In the genomic region with DNA sequence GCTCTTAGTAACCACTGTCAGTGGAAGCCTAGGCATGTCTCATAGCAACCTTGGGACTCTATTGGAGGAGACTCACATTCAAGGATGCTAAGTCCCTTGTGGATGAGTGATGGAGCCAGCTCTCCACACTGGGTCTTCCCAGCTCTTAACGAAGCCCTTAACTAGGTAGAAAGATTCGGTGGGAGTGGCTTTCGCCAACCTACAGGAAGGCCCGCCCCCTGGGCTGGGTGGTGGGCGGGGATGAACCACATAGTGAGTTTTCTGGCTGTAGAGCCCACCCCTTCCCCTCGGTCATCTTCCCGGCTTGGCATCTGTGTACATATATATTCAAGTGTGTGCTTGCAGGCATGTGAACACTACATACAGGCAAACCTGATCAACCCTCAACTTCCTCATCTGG, we compare ENCODE assay signal across 12 mouse cellular contexts.
DNase-seq lines count a peak whose midpoint lies in the region; ATAC-seq lines count a peak whose summit lies in the region.
"Had no signal": no experiment of that assay in that cellular context is flagged by ENCODE, and none has a peak within 500 bp of the region (broad histone marks: within the 10 kb centered on the region; RNA-seq: fewer than 3 reads in every experiment).

No protein-coding gene starts in this region.

- H3K27me3 ChIP-seq in heart, embryonic 15.5 days: 0 out of 2 replicates have a peak, but pooled peaks cover 4% of the 10 kb centered on the region
- H3K27me3 ChIP-seq in neural tube, embryonic 11.5 days (ENCODE audit: control insufficient read depth, insufficient read depth, low read length): no peaks in the 10 kb centered on the region
- no peaks in the 10 kb centered on the region; the same call in 1 of the 2 replicates for H3K27me3 ChIP-seq in embryonic facial prominence, embryonic 13.5 days
- H3K27me3 ChIP-seq in neural tube, embryonic 13.5 days: peaks cover 6% of the 10 kb centered on the region

- H3K4me1 ChIP-seq in heart, embryonic 15.5 days (replicated peaks): 0 out of 2 replicates have a peak, but pooled peaks cover 2% of the 10 kb centered on the region
- H3K4me1 ChIP-seq in neural tube, embryonic 11.5 days (ENCODE audit: control insufficient read depth, insufficient read depth, low read length): no peaks in the 10 kb centered on the region
- H3K4me1 ChIP-seq in embryonic facial prominence, embryonic 13.5 days: peaks cover 4% of the 10 kb centered on the region
- H3K4me1 ChIP-seq in neural tube, embryonic 13.5 days (replicated peaks): no peaks in the 10 kb centered on the region

- DNase-seq in heart, adult 8-10 months (ENCODE audit: low spot score): no peak
- no peak for DNase-seq in neural tube, embryonic 11.5 days (ENCODE audit: low spot score)
- no peak for DNase-seq in neural tube, embryonic 10.5 days (ENCODE audit: extremely low spot score, low spot score)
- DNase-seq in embryo, embryonic 9.5 days (ENCODE audit: extremely low spot score): no peak
- DNase-seq: cerebellum, postnatal 14 days; gastrocnemius, postnatal 10 days; spleen, adult 18-20 months; thymus, postnatal 14 days had no signal

- no peak overlapping the region for H3K27ac ChIP-seq in heart, embryonic 15.5 days
- H3K27ac ChIP-seq in neural tube, embryonic 11.5 days (ENCODE audit: low read depth, low read length): no peak overlapping the region
- no peak overlapping the region for H3K27ac ChIP-seq in embryonic facial prominence, embryonic 13.5 days
- no peak overlapping the region for H3K27ac ChIP-seq in neural tube, embryonic 13.5 days (replicated peaks)

- WGBS in heart, embryonic 15.5 days: 51% methylated on average over 7 of the region's 7 CpGs
- WGBS in neural tube, embryonic 11.5 days: 57% methylated on average over 7 of the region's 7 CpGs
- 63% methylated on average over 7 of the region's 7 CpGs for WGBS in embryonic facial prominence, embryonic 13.5 days
- 68% methylated on average over 7 of the region's 7 CpGs for WGBS in neural tube, embryonic 13.5 days

- no peak for ATAC-seq in heart, embryonic 15.5 days (replicated peaks; ENCODE audit: insufficient number of reproducible peaks, insufficient read depth, low FRiP score, low read depth)
- ATAC-seq in neural tube, embryonic 11.5 days (ENCODE audit: insufficient read depth, low FRiP score, low TSS enrichment): no peak
- no peak for ATAC-seq in embryonic facial prominence, embryonic 13.5 days (ENCODE audit: insufficient number of reproducible peaks, insufficient read depth, low FRiP score, low TSS enrichment, low read depth)
- no peak for ATAC-seq in neural tube, embryonic 13.5 days (ENCODE audit: low read depth)
- ATAC-seq: activated CD4-positive, CD25-positive, alpha-beta regulatory T cell, adult 4 months had no signal

- no peaks in the 10 kb centered on the region for H3K9me3 ChIP-seq in heart, embryonic 15.5 days (replicated peaks)
- H3K9me3 ChIP-seq in neural tube, embryonic 11.5 days (ENCODE audit: control insufficient read depth, low read length): no peaks in the 10 kb centered on the region
- no peaks in the 10 kb centered on the region for H3K9me3 ChIP-seq in embryonic facial prominence, embryonic 13.5 days
- no peaks in the 10 kb centered on the region for H3K9me3 ChIP-seq in neural tube, embryonic 13.5 days

- H3K9ac ChIP-seq in heart, embryonic 15.5 days: no peak overlapping the region
- no peak overlapping the region for H3K9ac ChIP-seq in neural tube, embryonic 11.5 days (ENCODE audit: low read length)
- H3K9ac ChIP-seq in embryonic facial prominence, embryonic 13.5 days: no peak overlapping the region
- no peak overlapping the region for H3K9ac ChIP-seq in neural tube, embryonic 13.5 days

- no peak overlapping the region for H3K4me3 ChIP-seq in heart, embryonic 15.5 days
- no peak overlapping the region; the same call in 1 of the 2 replicates for H3K4me3 ChIP-seq in neural tube, embryonic 11.5 days (ENCODE audit: low read depth, low read length)
- peak overlapping the region; percentile 38 for H3K4me3 ChIP-seq in embryonic facial prominence, embryonic 13.5 days
- H3K4me3 ChIP-seq in neural tube, embryonic 13.5 days: no peak overlapping the region

- H3K36me3 ChIP-seq in heart, embryonic 15.5 days: no peaks in the 10 kb centered on the region
- H3K36me3 ChIP-seq in neural tube, embryonic 11.5 days (ENCODE audit: control insufficient read depth, insufficient read depth, low read length): no peaks in the 10 kb centered on the region
- H3K36me3 ChIP-seq in embryonic facial prominence, embryonic 13.5 days: no peaks in the 10 kb centered on the region
- no peaks in the 10 kb centered on the region for H3K36me3 ChIP-seq in neural tube, embryonic 13.5 days

- peak overlapping the region; percentile 38; the same call in 1 of the 2 replicates for H3K4me2 ChIP-seq in heart, embryonic 15.5 days
- H3K4me2 ChIP-seq in neural tube, embryonic 11.5 days (ENCODE audit: low read depth): peak overlapping the region; percentile 28
- H3K4me2 ChIP-seq in embryonic facial prominence, embryonic 13.5 days: peak overlapping the region; percentile 58
- peak overlapping the region; percentile 40; the same call in 1 of the 2 replicates for H3K4me2 ChIP-seq in neural tube, embryonic 13.5 days
